Mouse (Mus musculus) large intestine, adult 2 months (tissue): Measurements from ENCODE around the gene Xirp1. TPM values are rescaled to one million over a fixed set of nuclear protein-coding genes. Genes with fewer than 3 reads are reported as not detected.

Experiments used
- DNase-seq: peaks from one replicate; pipeline ENCODE4 v3.0.0-alpha.2; 2012; ENCODE audit warnings: low read depth, low spot score
- WGBS: fragments of 180-500 bp; shearing (Covaris S2); methylation state at CpG from one replicate; pipeline ENCODE4 v1.1.7; 2018; 5-methylcytosine and 5-hydroxymethylcytosine counted together
- polyA plus RNA-seq: library from polyadenylated mRNA; depleted of rRNA; stranded (reverse); fragments of >200 nt; gene quantifications from 2 replicates; pipeline ENCODE4 v1.2.3, GENCODE M21; 2012; rRNA removed

Xirp1 gene
- polyA plus RNA-seq, 1 experiment: 0.02 TPM

DNA sequence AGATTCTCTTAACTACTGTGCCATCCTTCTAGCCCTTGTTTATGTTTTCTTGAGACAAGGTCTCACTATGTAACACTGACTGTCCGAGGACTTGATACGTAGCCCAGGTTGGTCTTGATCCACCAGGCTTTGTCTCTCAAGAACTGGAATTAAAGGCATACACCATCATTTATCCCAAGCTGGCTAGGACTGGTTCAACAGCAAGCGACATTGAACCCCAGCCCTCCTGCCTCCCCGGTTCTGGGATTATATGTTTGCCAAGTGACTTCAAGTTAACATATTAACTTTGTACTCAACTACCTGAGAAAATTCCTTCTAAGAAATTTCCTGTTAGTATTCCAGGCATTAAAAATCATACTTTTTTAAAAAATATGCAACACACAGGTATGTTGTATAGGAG is 48.1 kb downstream of the Xirp1 start:
- DNase-seq: no peak
- WGBS: 75% methylated on average over 4 of the region's 4 CpGs

DNA sequence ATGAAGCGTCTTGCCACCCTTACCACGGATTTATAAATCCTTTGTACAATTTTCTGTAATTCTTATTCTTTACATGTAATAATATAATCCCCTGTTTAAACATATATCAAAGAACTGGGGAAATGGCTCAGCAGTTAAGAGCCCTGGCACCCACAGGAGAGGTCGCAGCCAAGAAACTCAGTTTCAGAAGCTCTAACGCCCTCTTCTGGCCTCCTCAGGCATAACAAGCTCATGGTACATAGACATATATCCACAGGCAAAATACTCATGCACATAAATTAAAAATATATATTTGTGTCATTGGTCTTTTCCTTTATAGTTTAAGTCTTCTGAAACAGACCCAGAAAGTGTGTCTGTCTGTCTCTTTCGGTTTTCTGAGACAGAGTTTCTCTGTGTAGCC is 48.8 kb downstream of the Xirp1 start:
- WGBS: 78% methylated on average over 5 of the region's 5 CpGs
- no peak for DNase-seq

DNA sequence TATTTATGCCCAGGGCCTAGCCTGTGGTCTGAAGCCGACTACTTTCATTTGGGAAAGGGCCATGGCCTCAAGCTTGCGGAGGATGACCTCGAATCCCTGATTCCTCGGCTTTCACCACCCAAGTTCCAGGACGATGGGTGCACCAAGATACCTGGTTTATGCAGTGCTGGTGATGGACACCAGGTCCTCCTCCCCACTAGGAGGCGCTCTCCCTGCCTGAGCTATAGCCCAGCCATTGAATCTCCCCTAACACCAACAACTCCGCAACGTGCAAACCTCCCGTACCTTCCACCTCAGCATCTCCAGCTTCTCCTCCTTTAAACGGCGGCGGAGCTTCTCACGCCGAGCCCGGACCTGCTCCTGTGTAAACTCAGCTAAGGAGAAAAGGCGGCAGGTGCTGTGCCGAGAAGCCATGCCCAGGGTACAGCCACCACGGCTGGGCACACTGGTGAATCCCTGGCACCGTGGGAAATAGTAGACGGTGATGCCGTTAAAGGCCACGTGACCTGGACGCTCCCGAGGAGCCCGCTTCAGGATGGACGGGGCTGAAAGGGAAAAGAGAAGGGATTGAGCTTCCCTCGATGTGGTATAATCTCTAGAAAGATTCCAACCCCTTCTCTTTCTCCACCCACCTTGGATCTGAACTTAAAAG is 49.4 kb downstream of the Xirp1 start:
- 95% methylated on average over 27 of the region's 27 CpGs for WGBS
- DNase-seq: no peak

DNA sequence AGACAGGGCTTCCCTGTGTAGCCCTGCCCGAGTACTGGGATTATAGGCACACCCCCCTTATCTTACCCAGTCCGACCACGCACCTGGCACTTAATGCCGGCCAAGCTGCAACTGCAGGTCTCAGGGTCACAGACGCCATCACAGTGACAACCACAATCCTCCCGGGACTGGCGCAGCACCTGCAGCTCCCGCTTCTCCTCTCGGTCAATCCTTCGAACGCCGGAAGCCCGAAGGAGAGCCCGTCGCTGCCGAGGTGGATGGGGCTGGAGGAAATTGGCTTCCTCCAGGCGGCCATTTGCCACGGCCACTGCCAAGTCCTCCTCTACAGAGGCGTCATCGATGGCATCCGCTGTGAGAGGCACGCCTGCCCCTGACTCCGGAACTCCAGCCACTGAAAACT is 50.1 kb downstream of the Xirp1 start:
- 95% methylated on average over 23 of the region's 23 CpGs for WGBS
- no peak for DNase-seq

DNA sequence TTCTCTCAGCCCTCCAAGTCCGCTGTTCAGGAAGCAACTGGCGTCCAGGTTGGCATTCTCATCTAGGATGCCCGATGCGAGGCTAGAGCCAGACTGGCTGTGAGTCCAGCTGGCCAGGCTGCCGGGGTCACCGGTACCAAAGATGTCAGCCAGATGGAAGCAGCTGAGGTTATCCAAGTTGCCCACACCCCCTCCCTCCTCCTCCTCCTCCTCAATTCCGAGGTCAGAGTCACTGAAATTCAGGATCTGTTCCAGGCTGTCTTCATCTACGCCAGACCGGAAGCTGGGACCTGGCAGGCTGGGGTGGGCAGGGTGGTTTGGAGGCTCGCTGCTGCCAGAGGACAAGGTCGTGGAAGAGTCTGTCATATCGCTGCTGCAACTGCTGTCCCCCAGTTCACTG is 50.8 kb downstream of the Xirp1 start:
- no peak for DNase-seq
- 89% methylated on average over 12 of the region's 12 CpGs for WGBS

DNA sequence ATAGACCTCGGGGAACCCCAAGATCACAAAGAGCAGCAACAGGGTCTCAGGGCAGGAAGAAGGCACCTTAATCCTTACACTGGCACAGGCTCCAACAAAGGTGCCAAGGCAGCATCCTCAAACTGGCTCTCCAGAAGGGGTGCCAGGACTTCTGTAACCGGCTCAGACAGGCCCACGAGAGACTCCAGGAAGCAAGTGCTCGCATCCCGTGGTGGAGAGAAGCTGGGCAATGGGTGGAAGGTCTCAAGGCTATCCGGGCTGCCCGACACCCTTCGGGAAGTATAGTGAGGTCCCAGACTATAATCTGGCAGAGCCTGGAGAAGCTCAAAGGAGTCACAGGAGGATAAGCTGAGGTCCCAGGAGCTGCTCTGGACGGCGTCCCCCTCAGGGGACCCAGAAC is 51.2 kb downstream of the Xirp1 start:
- 89% methylated on average over 10 of the region's 10 CpGs for WGBS
- no peak for DNase-seq

DNA sequence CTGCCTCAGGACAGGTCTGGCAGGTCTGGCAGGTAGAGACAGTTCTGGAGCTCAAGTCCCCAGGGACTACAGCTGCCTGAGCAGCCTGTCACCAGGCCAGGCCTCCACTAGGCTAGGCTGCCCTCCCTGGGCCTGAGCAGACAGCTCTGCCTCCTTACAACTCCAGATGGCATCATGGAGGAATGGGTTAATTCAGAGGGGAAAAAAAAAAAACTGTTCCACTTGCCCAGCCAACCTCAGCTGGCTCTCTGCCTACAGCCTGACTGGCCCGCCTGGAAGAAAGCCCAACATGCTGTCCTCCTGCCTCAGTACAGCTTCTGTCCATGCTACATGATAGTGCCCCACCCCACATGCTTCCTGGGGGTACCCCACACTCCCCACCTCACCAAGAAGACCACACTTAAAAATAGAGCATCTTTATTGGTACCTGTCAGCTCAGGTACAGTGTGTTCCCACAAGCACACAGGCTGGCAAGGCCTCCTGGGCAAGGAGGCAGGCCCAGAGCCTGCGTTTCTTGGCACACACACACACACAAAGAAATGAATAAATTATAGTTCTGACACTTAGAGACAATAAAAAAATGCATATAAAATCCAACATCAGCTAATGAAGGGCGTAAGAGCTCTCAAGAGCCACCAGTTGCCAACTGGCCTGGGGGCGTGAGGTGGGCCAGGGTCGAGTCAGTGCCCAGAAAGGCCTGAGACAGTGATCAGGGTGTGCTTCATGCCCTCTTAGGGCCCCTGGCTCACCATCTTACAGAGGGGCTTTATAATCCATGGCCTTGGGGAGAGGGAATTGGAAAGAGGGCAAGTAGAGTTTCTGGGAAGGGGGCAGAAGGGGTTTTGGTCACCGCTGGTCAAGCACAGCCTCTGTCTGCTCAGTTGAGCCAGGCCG is 52.4 kb downstream of the Xirp1 start:
- 61% methylated on average over 7 of the region's 7 CpGs for WGBS
- no peak for DNase-seq

DNA sequence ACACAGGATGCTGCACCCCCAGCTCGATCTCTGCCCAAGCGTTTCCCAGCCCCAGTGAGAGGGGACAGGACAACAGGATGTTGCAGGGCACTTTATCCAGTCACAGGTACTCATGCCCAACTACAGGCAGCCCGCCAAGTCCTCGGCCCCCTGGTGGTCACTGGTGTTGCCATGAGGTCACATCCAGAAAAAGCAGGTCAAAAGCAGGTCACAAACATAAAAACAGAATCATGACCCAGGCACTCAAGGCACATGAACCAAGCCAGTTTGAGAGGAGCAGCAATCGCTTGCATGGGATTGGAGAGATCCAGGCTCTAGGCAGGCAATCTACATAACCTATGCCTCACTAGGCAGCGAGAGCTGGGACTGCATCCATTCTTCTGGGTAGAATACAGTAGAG is 53.2 kb downstream of the Xirp1 start:
- WGBS: 59% methylated on average over 6 of the region's 6 CpGs
- no peak for DNase-seq

DNA sequence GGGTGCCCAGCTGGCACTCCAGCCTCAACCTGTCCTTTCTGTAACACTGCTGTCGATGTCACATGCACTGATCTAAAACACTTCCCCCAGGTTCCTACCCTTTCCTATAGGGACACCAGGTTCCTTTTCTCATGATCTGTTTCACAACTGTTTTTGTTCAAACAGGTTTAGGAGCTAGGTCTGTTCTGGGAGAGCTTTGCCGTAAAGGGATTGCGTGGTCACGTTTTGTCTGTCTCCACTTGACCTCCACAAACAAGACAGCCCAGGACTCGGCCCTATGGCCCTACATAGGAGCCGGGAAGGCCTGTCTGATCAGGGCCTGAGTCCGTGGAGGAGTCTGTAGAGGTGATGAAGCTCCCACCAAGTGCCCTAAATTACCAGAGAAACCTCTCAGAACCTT is 53.6 kb downstream of the Xirp1 start:
- 83% methylated on average over 7 of the region's 7 CpGs for WGBS
- DNase-seq: no peak

DNA sequence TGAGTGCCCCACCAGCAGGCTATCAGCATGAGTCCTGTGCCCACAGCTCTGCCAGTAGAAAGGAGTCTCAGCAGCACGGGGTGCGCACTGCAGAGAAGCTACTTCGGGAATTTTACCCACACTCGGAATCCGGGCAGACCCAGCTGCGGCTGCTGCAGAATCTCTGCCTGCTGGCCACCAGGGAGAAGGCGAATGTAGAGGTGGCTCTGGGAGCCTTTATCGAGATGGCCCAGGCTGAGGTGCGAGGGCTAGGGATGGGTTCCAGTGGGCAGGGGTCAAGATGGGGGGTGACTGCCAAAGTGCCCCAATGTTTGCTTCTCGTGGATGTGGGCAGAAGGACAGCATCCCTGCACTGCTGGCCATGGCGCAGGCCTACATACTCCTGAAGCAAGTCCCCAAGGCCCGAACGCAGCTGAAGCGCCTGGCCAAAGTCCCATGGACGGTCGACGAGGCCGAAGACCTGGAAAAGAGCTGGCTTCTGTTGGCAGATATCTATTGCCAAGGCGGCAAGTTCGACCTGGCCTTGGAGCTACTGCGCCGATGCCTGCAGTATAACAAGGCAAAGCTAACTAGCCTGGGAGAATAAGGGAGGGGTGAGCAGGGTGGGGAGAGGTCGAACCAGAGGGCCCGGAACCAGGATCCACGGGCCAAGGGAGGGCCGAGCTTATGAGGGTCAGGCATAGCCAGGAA is 57.0 kb downstream of the Xirp1 start:
- no peak for DNase-seq
- WGBS: 91% methylated on average over 26 of the region's 26 CpGs

DNA sequence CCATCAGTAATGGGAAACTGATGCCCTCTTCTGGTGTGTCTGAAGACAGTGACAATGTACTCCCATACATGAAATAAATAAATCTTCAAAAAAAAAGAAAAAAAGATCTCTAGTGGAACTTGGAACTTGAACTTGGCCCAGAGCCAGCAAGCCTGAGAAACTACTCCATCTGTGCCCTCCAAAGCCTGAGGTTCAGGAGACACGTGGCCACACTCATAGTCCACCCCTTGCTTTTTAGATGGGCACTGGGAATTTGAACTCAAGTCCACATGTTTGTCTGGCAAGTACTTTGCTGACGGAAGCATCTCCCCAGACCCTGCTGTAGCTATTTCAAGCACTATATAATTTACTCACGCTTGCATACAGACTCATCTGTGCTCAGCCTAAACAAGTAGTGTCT is 58.2 kb downstream of the Xirp1 start:
- no peak for DNase-seq
- WGBS: 63% methylated on average over 3 of the region's 3 CpGs

DNA sequence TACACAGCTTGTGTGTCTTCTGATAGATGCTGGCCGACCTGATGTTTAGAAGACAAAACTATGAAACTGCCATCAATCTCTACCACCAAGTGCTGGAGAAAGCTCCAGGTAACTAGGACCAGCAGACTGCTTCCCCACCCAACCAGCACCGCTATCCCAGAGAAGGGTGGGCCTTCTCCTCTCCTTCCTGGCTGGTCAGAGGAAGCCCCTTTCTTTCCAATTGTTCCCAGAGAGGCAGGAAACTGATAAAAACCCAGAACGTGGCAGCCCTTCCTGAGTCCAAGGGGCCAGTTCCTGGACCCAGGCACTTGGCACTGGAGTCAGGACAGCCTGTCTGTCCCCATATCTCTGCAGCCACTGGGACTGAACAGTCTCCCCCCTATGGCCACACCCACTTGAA is 59.2 kb downstream of the Xirp1 start:
- no peak for DNase-seq
- 68% methylated on average over 3 of the region's 3 CpGs for WGBS

Other genes with a start within 250 kb of the Xirp1 start
- gene Scn11a, start 198.1 kb downstream of the Xirp1 start, polyA plus RNA-seq: 0.18 and 0.20 TPM in 2 replicates
- 16.3 and 33.4 TPM in 2 replicates for gene Wdr48, start 128.7 kb downstream of the Xirp1 start, polyA plus RNA-seq
- 13.3 and 18.7 TPM in 2 replicates for gene Gorasp1, start 86.0 kb downstream of the Xirp1 start, polyA plus RNA-seq
- 0.02 and 0.05 TPM in 2 replicates for gene Ttc21a, start 86.0 kb downstream of the Xirp1 start, polyA plus RNA-seq
- 9.8 and 16.5 TPM in 2 replicates for gene Csrnp1, start 38.9 kb downstream of the Xirp1 start, polyA plus RNA-seq
- 6.1 and 11.3 TPM in 2 replicates for gene Cx3cr1, start 46.3 kb upstream of the Xirp1 start, polyA plus RNA-seq
- gene Ccr8, start 68.5 kb upstream of the Xirp1 start, polyA plus RNA-seq: 0.20 and 0.47 TPM in 2 replicates
- 22.9 and 25.9 TPM in 2 replicates for gene Slc25a38, start 86.8 kb upstream of the Xirp1 start, polyA plus RNA-seq
- gene Rpsa, start 104.1 kb upstream of the Xirp1 start, polyA plus RNA-seq: 2,119 and 2,302 TPM in 2 replicates
- gene Mobp, start 126.1 kb upstream of the Xirp1 start, polyA plus RNA-seq: not detected in 2 replicates